Mouse (Mus musculus) kidney, adult 8-10 months (tissue): ENCODE results near the gene Cyp4a31.
"Not testable (repeated sequence)": the region's sequence is repeated elsewhere in the genome, so short reads cannot be mapped to it uniquely, and the experiment has no call there.

Source experiments
- DNase-seq, 2 experiments: peaks; one replicate each; pipeline ENCODE4 v3.0.0; 2022

Gene Cyp4a31

DNA sequence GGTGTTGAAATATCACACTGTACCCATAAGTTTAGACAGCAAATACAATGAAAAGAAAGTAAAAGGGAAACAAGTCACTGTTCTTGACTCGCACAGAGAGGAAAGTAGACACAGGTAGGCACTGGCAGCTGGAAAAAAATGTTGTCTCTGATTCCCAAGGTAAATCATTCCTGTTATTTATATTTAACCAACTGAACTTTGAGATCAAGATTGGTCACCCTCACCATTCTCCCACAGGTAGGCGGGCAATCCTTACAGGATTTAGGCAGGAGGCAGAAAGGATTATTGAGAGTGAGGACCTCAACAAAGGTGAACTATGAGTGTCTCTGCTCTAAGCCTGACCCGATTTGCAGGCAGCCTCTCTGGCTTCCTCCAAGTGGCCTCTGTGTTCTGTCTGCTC is at the start of gene Cyp4a31:
Gene Cyp4a31 (plus strand): TSS at position 249 of the 400 bp plus-strand sequence.
- DNase-seq: peak; percentile 62 to 80

DNA sequence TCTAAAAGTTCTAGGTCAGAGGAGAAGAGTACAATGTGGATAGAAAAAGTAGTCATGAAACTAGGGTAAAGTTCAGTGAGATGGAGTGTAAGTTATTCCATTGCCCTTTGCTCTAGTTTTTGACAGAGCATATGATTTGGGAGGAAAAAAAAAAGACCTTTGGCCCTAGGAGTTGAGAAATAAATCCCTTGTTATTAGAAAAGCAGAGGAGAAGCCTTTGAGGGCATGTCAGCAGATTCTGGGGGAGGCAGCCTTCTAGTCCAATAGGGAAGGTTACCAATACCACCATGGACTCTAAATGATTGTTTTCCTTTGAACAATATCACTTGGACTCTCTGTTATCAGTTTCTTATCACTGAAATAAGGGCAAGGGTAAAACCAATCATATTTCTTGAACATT is 49.5 kb upstream of the Cyp4a31 start:
- DNase-seq: peak; percentile 27 to 82

DNA sequence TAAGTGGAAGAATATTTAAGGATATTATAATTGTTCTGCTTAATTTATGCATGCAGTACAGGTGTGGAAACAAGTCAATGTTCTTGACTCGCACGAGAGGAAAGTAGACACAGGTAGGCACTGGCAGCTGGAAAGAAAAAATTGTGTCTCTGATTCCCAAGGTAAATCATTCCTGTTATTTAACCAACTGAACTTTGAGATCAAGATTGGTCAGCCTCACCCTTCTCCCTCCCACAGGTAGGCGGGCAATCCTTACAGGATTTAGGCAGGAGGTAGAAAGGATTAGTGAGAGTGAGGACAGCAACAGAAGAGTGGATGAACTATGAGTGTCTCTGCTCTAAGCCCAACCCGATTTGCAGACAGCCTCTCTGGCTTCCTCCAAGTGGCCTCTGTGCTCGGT is 45.4 kb upstream of the Cyp4a31 start, which contains the start of gene Cyp4a10:
Gene Cyp4a10 (plus strand): TSS at position 265 of the 400 bp plus-strand sequence.
- DNase-seq: peak; percentile 35 to 69

DNA sequence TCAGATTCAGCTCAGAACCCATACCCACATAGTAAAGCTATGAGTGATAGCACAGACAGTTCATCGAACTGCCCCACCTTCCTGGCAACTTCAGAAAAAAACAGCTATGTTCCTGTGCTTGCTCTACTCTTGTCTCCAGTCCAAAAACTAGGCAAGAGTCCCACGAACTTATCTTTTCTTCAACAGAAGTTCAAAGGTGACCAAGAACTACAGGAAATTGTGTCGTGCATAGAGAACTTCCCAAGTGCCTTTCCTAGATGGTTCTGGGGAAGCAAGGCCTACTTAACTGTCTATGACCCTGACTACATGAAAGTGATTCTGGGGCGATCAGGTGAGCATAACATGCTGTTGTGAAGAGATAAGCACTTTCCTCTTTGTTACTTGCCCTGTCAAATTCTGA is 44.0 kb upstream of the Cyp4a31 start:
- no peak for DNase-seq

DNA sequence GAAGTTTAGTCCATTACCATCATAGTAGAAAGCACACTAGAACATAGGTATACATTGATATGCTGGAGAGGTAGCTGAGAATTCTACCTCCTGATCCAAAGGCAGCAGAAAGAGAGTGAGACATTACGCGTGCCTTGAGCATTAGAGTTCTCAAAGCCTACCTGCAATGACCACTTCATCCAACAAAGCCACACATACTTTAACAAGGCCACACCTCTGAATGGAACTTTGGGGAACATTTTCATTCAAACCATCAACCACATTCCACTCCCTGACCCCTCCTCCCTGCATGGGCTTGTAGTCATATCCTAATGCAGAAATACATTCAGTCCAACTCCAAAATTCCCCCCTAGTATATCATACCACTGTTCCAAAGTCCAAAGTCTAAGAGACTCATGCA is 41.7 kb upstream of the Cyp4a31 start:
- no peak for DNase-seq

DNA sequence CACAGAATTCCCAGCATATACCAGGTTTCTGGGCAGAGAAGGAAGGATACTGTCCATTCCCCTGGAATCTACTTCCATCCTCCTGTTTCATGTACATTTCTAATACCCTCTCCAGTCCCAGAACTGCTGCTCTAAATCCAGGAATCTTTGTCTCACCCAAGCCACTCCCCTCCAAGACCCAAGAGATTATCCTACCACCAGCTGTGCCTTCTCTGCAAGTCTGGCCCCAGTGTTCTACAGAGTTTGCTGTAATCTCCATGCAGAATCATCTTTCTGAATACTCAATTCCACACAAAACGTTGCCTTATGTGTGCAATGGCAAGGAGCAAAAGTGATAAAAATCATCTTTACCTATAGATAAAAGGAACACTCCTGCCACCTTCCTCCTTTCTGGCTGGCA is 18.3 kb upstream of the Cyp4a31 start:
- no peak for DNase-seq

DNA sequence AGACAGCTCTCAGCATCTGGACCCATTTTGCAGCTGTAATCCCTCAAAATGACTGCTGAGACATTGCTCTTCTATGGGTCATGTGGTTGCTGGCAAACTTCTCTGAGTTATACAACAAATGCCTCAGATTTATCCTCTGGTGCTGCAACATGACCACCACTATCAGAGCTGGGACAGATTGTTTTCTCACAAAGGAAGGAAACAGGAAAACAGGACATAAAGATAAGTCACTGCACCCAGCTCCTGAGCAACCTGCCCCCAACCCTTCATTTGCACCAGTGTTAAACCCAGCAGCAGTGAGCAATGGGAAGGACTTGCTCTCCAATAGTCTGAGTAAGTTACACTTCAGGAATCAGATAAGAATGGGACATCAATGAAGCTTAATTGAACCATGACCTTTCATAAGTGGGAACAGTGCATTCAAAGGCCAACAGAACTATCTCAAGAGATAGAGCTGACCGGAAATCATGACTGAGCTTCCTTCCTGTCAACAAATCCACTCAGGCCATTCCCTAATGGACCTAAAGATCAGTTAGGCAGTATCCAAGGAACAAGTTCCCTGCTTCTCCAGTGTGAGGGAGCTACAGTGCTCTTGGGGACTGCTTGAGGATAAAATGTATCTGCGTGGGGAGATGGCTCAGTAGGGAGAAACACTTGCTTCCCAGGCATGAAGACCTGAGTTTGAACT is 17.2 kb upstream of the Cyp4a31 start:
- peak; percentile 12 to 32 for DNase-seq

DNA sequence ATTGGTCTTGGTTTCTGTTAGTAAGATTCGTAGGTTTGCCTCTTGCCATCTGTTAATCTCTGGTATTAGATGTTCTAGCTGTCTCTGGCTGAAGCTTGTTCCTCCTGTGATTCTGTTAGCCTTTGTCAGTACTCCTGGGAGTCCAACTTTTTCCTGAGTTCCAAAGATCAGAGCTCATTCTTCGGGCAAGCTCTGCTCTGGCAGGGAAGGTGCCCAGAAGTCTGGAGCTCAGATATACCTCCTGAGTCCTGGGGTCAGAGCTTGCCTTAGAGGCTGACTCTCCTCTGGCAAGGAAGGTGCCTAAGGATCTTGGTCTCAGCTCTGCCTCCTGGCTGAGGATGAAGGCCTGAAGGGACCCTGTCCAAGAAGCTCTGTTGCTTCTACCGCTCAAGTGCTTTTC is 10.7 kb upstream of the Cyp4a31 start:
- DNase-seq: peak; percentile 58 to 71

DNA sequence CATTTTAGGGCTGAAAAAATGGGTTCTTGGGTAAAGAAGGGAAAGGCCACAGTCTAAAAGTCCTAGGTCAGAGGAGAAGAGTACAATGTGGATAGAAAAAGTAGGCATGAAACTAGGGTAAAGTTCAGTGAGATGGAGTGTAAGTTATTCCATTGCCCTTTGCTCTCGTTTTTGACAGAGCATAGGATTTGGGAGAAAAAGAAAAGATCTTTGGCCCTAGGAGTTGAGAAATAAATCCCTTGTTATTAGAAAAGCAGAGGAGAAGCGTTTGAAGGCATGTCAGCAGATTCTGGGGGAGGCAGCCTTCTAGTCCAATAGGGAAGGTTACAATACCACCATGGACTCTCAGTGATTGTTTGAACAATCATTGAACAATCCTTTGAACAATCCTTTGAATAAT is 7.9 kb upstream of the Cyp4a31 start:
- DNase-seq: peak; percentile 8 to 81

DNA sequence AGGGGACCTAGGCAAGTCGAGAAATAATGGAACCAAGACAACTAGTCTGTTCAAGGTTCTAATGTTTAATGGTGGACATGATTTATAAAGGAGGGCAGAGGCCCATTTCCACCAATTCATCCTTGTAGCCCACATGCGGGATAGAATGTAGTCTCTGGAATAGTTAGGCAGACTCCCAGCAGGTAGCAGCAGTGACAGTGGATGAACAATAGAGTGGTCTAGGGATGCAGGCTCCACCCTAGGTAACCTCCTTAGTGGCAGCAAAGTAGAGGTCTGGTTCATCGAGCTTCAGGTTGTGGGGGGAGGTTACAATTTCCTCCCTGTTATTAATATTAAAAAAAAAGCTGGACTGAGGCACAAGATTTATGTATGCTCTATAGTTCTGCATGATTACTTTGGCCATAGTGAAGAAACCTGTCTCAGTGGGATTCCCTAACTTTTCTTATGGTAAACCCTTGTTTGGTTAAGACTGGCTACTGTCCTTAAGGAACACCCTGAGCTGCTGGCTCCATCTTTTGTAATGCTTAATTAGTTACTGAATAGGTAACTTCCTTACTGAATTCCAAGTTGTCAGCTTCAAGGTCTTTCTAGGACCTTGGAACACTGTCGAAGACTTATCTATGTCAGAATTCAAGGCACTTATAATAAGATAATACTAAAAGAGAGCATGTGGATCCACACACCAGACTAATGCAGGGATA is 5.4 kb upstream of the Cyp4a31 start:
- peak; percentile 9 to 52 for DNase-seq

DNA sequence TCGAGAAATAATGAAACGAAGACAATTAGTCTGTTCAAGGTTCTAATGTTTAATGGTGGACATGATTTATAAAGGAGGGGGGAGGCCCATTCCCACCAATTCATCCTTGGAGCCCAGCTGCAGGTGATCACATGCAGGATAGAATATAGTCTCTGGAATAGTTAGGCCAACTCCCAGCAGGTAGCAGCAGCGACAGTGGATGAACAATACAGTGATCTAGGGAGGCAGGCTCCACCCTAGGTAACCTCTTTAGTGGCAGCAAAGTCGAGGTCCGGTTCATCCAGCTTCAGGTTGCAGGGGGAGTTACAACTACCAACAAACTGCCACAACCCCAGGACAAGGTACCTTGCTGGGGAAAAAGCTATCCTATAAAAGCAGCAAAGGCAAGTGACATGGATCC is 2.2 kb upstream of the Cyp4a31 start:
- DNase-seq: not testable (repeated sequence)

DNA sequence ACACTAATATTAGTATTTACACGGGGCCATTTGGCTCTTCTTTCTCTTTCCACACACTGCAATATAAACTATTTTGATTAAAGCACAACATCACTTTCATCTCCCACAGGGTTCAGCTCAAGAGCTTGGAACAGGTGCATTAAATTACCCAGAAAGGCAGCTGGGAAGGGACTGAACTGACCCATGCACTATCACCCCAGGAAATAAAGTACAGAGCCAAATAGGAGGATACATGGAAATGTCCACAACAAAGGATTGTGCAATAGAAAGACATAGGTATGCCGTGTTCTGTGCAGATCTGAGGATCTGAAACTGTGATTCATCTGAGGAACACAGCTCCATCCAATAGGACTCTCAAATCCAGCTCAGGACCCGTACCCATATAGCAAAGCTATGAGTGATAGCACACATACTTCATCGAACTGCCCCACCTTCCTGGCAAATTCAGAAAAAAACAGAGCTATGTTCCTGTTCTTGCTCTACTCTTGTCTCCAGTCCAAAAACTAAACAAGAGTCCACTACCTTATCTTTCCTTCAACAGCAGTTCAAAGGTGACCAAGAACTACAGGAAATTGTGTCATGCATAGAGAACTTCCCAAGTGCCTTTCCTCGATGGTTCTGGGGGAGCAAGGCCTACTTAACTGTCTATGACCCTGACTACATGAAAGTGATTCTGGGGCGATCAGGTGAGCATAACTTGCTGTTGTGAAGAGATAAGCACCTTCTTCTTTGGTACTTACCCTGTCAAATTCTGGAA is 1.2 kb downstream of the Cyp4a31 start:
- DNase-seq: not testable (repeated sequence)

DNA sequence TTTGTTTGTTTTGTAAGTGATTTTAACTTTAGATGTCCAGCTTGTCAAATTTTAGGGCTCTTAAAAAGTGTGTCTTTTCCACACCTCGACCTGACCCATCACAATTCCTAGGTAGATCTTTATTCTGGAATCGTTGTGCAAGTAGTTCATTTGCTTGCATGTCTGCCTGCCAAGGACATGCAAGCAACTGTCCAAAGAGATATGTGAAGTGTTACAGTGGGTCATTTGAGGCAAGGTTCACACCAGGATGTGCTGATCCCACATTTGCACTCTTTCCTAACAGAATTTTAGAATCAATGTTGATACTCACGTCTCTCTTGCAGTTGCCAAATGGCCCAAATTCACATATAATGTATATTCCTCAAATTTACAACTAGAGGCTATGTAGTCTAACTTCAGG is 11.8 kb downstream of the Cyp4a31 start:
- no peak for DNase-seq

DNA sequence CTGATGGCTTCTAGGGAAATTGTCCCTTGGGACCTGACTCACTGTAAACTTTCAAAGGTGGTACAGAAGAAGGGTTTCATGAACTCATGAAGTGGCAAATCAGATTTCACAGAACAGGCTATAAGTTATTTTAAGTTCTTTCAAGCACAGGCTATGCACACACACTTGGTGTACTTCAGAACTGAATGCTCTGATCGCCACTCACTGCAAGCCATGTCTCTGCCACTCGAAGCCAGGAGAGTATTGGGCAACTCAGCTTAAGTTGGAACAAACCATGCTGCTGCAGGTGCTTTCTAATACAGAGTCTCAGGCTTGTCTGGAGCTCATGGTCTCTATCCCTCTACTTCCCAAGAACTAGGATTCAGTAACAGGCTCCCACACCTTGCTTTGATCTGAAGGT is 12.3 kb downstream of the Cyp4a31 start:
- DNase-seq: no peak

DNA sequence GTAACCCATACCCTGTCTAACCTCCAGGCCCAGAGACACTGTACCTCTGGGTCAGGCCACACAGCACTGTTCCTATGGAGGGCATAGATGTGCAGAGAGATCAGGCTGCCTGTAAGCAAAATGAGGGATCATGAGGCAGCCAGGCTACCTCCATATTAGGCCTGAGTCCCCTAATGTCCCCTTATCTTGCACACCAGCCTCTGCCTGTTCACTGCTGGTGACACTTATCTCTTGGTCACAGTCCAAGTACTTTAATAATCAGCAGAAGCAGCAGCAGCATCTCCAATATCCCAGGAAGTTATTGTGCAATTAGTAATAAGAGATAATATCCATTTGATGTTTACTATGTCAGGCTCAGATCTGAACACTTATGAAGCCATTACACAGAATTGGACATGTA is 19.6 kb downstream of the Cyp4a31 start:
- DNase-seq: no peak

DNA sequence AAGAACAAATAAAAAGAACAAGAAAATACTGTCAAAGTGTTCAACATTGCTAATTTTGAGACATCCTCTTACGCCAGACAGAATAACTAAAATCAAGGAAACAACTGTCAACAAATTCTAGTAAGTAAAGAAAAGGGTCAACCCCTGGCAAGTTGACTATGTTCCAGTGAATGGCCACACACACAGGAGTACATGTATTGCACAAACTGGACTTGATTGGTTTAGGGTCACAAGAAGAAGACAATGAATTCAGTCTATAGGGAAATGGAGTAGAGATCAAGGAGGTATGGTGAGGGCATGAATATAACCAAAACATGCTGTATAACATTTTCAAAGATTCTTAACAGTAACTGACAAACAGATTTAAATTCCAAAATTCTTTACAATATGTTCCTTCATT is 32.9 kb downstream of the Cyp4a31 start:
- no peak for DNase-seq

DNA sequence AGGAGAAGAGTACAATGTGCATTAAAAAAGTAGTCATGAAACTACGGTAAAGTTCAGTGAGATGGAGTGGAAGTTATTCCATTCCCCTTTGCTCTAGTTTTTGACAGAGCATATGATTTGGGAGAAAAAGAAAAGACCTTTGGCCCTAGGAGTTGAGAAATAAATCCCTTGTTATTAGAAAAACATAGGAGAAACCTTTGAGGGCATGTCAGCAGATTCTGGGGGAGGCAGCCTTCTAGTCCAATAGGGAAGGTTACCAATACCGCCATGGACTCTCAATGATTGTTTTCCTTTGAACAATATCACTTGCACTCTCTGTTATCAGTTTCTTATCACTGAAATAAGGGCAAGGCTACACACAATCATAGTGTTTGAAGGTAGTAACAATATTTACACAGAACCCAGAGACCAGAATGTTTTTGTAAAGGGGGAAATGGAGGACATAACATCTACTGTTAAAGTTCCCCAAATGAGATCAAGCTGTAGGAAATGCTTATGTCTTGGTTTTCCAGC is 33.4 kb downstream of the Cyp4a31 start:
- DNase-seq: no peak

DNA sequence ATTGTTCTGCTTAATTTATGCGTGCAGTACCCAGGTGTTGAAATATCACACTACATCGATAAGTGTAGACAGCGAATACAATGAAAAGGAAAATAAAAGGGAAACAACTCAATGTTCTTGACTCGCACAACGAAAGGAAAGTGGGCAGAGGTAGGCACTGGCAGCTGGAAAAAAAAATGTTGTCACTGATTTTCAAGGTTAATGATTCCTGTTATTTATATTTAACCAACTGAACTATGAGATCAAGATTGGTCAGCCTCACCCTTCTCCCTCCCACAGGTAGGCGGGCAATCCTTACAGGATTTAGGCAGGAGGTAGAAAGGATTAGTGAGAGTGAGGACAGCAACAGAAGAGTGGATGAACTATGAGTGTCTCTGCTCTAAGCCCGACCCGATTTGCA is 37.2 kb downstream of the Cyp4a31 start, which contains the start of gene Cyp4a32:
Gene Cyp4a32 (plus strand): TSS at position 359 of the 400 bp plus-strand sequence.
- peak in 1 of 2 experiments; percentile 29 for DNase-seq

DNA sequence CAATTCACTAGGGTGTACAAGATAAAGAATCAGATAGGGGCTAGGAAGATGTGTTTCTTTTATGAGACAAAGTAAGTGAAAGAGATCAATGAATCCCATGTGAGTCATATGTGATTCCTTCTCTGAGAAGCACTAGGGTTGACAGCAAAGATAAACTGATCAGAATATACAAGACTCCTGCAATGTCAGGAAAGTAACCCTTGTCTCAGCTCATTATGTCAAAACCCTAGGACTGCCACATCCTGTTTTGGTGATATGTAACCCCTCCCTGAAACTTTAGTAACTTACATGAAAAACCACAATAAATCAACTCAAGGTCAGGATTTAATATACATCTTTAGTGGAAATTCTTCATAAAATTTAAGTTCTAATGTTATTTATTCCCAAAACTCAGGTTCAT is 50.6 kb downstream of the Cyp4a31 start:
- DNase-seq: no peak

DNA sequence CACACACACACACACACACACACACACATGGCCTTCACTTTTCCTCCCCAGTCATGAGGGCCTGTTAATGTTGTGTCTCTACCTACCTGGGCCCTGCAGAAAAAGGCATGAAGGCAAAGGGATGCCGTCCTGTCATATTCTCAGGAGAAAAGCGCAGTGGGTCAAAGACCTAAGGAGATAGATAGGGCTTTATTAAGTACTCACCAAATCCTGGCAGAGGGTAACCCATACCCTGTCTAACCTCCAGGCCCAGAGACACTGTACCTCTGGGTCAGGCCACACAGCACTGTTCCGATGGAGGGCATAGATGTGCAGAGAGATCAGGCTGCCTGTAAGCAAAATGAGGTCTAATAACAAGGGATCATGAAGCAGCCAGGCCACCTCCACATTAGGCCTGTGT is 62.1 kb downstream of the Cyp4a31 start:
- not testable (repeated sequence) for DNase-seq
